Mouse (Mus musculus) large intestine, adult 2 months (tissue): ENCODE data around the gene Cep85l. TPM values are rescaled to one million over a fixed set of nuclear protein-coding genes. Genes with fewer than 3 reads are reported as not detected.

Source experiments
- DNase-seq: peaks from one replicate; pipeline ENCODE4 v3.0.0-alpha.2; 2012; ENCODE audit warnings: low read depth, low spot score
- WGBS: fragments of 180-500 bp; shearing (Covaris S2); methylation state at CpG from one replicate; pipeline ENCODE4 v1.1.7; 2018; 5-methylcytosine and 5-hydroxymethylcytosine counted together
- polyA plus RNA-seq: library from polyadenylated mRNA; depleted of rRNA; stranded (reverse); fragments of >200 nt; gene quantifications from 2 replicates; pipeline ENCODE4 v1.2.3, GENCODE M21; 2012; rRNA removed

The Cep85l gene
- polyA plus RNA-seq, 1 experiment, result 0.40 TPM

GRCm38 (mm10) chr10:53234086-53234613, 145.6 kb downstream of the Cep85l start:
- no peak for DNase-seq
- WGBS, result 74% methylated on average over 2 of the region's 2 CpGs

- DNase-seq, result no peak
Measured at GRCm38 (mm10) chr10:53230809-53231208, 148.9 kb downstream of the Cep85l start.

- WGBS, result 58% methylated on average over 2 of the region's 2 CpGs
Measured at GRCm38 (mm10) chr10:53229190-53229589, 150.6 kb downstream of the Cep85l start.

More at GRCm38 (mm10) chr10:53229190-53229589, 150.6 kb downstream of the Cep85l start:
- DNase-seq, result no peak

Other genes starting within 250 kb of the Cep85l start
- 19.2 and 22.0 TPM in 2 replicates for gene Pln, start 42.3 kb downstream of the Cep85l start, polyA plus RNA-seq
- gene Asf1a, start 216.8 kb upstream of the Cep85l start, polyA plus RNA-seq, result 4.0 and 4.7 TPM in 2 replicates